Mouse (Mus musculus): ENCODE data around the gene Orai1.

DNA sequence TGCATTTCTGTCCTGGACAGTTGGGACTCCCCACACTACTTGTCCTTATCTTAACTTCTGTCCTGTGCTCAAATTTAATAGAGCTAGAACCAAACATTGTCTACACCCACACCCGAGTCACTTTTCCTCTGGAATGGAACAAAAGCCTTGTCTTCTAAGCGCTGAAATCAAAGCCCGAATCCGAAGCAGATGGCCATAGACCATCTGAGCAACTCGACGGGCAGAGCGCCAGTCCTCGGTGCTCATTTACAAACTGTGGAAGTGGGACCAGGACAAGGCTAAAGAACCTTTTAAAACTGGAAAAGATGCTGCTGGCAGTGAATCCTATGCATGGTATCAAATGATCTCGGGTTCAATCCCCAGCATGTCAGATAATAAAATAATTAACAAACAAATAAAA lies 42.8 kb upstream of the Orai1 start:
- TF ChIP-seq POLR2A (IDR thresholded peaks at IDR 0.05; ENCODE audit: extremely low read depth, insufficient read depth, low read length) = no peak
- TF ChIP-seq CTCF (IDR thresholded peaks at IDR 0.05; ENCODE audit: extremely low read depth, insufficient read depth, low read length) = no peak

Data from cortical plate, adult 2 months (tissue).